Mouse (Mus musculus) midbrain, postnatal 0 days (tissue): ENCODE data around the gene Zfp189. TPM values are rescaled to one million over a fixed set of nuclear protein-coding genes. Genes with fewer than 3 reads are reported as not detected.
"Not testable (repeated sequence)": the region's sequence is repeated elsewhere in the genome, so short reads cannot be mapped to it uniquely, and the experiment has no call there.

ENCODE experiments used
- ATAC-seq: fragments of 200-750 bp; cut with Nextera tagmentation; 2 replicates; pipeline ENCODE4 v1.8.0; 2017; ENCODE audit warnings: moderate number of reproducible peaks, mild to moderate bottlenecking, moderate TSS enrichment, moderate library complexity; ENCODE audit not compliant: low FRiP score
- DNase-seq: peaks from one replicate; pipeline ENCODE4 v3.0.0-alpha.2; 2015; ENCODE audit warnings: low spot score
- H3K27ac ChIP-seq: fragments of 300-500 bp; sonication (generic); 2 replicates; pipeline ENCODE4 v1.5.1; 2014; ENCODE audit warnings: low read depth, mild to moderate bottlenecking, low read length, mixed read lengths
- H3K27me3 ChIP-seq: fragments of 300-500 bp; sonication (generic); 2 replicates; pipeline ENCODE4 v1.6.1; 2014; ENCODE audit warnings: low read length, control low read depth, mixed read lengths; ENCODE audit not compliant: insufficient read depth
- H3K36me3 ChIP-seq: fragments of 300-500 bp; sonication (generic); 2 replicates; pipeline ENCODE4 v1.6.1; 2014; ENCODE audit warnings: low read length, control low read depth, mixed read lengths; ENCODE audit not compliant: insufficient read depth
- H3K4me1 ChIP-seq: fragments of 300-500 bp; sonication (generic); 2 replicates; pipeline ENCODE4 v1.6.1; 2014; ENCODE audit warnings: mild to moderate bottlenecking, control low read depth, antibody characterized with exemption, low read length, mixed read lengths; ENCODE audit not compliant: insufficient read depth
- H3K4me2 ChIP-seq: fragments of 300-500 bp; sonication (generic); 2 replicates; pipeline ENCODE4 v1.6.1; 2014; ENCODE audit warnings: low read depth, mild to moderate bottlenecking, low read length, mixed read lengths; ENCODE audit not compliant: poor library complexity, severe bottlenecking
- H3K4me3 ChIP-seq: fragments of 300-500 bp; sonication (generic); 2 replicates; pipeline ENCODE4 v1.5.1; 2014; ENCODE audit warnings: low read depth, mild to moderate bottlenecking, low read length, moderate library complexity
- H3K9ac ChIP-seq: fragments of 300-500 bp; sonication (generic); replicated peaks from 2 replicates; pipeline ENCODE4 v1.6.1; 2014; ENCODE audit warnings: mild to moderate bottlenecking, low read length, moderate library complexity, mixed read lengths; ENCODE audit not compliant: poor library complexity, severe bottlenecking
- H3K9me3 ChIP-seq: fragments of 300-500 bp; sonication (generic); 2 replicates; pipeline ENCODE4 v1.6.1; 2016; ENCODE audit warnings: low read length, control low read depth
- CTCF ChIP-seq: IDR thresholded peaks from 2 replicates; pipeline ENCODE4 v1.5.1; 2016; ENCODE audit warnings: antibody characterized with exemption, mild to moderate bottlenecking
- WGBS: fragments of 180-500 bp; shearing (Covaris S2); extraction: QIAGEN DNeasy Blood & Tissue Kit; methylation state at CpG from one replicate; pipeline ENCODE4 v1.1.7; 2014; 5-methylcytosine and 5-hydroxymethylcytosine counted together
- polyA plus RNA-seq: library from polyadenylated mRNA; unstranded; fragments of >200 nt; fragmentation: Nextera tagmentation; extraction: Ambion mirVana; gene quantifications from 2 replicates; pipeline ENCODE4 v1.2.1, GENCODE M21; 2015
- total RNA-seq: library from RNA; depleted of rRNA; stranded (reverse); fragments of >200 nt; gene quantifications from 2 replicates; pipeline ENCODE4 v1.2.3, GENCODE M21; 2014

Gene Zfp189
- total and polyA plus RNA-seq, 2 experiments from 2014 or later = 4.2 to 6.3 TPM

- no peaks in the 10 kb centered on the region for H3K4me1 ChIP-seq
- ATAC-seq (no peak), DNase-seq (no peak)
- no peaks in the 10 kb centered on the region for H3K27me3 ChIP-seq
- H3K9me3 ChIP-seq = no peaks in the 10 kb centered on the region
- no peak overlapping the region for H3K27ac ChIP-seq
- no peak overlapping the region for H3K4me2 ChIP-seq
- TF ChIP-seq CTCF = no peak
- H3K36me3 ChIP-seq = 0 out of 2 replicates have a peak, but pooled peaks cover 4% of the 10 kb centered on the region
- no peak overlapping the region for H3K9ac ChIP-seq
- H3K4me3 ChIP-seq = no peak overlapping the region
- WGBS = 89% methylated on average over 2 of the region's 2 CpGs
These were observed 11.8 kb upstream of the Zfp189 start for GRCm38 (mm10) chr4:49509183-49509582.

DNA sequence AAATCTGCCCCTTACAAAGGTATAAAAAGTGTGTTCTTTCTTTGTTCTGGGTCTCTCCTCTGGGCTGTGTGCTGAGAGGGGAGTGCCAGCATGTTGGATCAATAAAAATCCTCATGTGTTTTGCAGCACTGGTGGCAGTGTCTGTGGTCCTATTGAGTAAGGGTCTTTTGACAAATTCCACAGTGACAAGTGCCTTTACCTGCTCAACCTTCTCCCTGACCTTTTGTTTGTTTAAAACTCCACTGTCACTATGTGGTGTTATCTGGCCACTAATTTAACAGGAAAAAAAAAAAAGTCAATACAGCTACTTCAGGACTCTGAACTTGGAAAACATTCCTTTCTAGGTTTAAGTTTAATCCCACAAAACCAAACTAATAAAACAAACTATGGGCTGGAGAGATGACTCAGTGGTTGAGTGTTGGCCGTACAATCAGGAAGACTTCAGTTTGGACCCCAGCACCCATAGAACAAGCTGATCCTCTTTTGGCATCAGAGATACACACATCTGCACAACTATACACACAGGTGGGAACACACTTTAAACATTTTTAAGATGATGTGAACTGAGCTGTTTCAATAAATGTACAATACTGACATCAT, 10.6 kb upstream of the Zfp189 start:
- not testable (repeated sequence) for H3K4me3 ChIP-seq, H3K4me2 ChIP-seq, H3K36me3 ChIP-seq, H3K9me3 ChIP-seq, H3K27me3 ChIP-seq, DNase-seq, H3K27ac ChIP-seq, H3K9ac ChIP-seq, ATAC-seq, H3K4me1 ChIP-seq
- WGBS = 95% methylated on average over 1 of the region's 1 CpGs

DNA sequence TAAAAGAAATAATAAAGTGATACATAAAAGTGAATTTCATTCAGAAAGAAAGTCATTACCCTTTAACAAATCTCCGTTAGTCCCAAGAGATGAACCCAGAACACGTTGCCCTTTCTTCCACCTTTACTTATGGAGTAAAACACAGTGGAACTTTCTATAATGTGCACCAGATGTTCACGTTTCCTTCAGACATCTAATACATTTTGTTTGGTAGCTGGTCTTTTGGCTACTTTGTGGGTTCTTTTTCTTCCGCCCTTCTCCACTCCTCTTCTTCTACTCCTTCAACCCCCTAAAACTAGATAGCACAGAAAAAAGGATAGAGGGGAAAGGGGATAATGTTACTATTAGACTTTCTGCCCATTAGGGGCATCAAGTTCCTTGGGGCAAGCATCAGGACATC, 8.3 kb upstream of the Zfp189 start:
- 0 out of 2 replicates have a peak, but pooled peaks cover 5% of the 10 kb centered on the region for H3K36me3 ChIP-seq
- no peak overlapping the region for H3K27ac ChIP-seq
- 93% methylated on average over 4 of the region's 4 CpGs for WGBS
- no peak overlapping the region for H3K4me2 ChIP-seq
- H3K4me3 ChIP-seq = no peak overlapping the region
- no peak overlapping the region for H3K9ac ChIP-seq
- H3K9me3 ChIP-seq = no peaks in the 10 kb centered on the region
- DNase-seq = no peak
- no peaks in the 10 kb centered on the region for H3K4me1 ChIP-seq
- no peaks in the 10 kb centered on the region for H3K27me3 ChIP-seq
- TF ChIP-seq CTCF = no peak
- ATAC-seq = no peak

GRCm38 (mm10) chr4:49514441-49514840, 6.5 kb upstream of the Zfp189 start:
- H3K27me3 ChIP-seq = no peaks in the 10 kb centered on the region
- no peak for DNase-seq
- ATAC-seq = no peak
- no peak overlapping the region for H3K4me2 ChIP-seq
- H3K9ac ChIP-seq = no peak overlapping the region
- 0 out of 2 replicates have a peak, but pooled peaks cover 5% of the 10 kb centered on the region for H3K36me3 ChIP-seq
- H3K4me3 ChIP-seq = no peak overlapping the region
- H3K4me1 ChIP-seq = 0 out of 2 replicates have a peak, but pooled peaks cover 2% of the 10 kb centered on the region
- WGBS = over 99% methylated on average over 6 of the region's 6 CpGs
- H3K27ac ChIP-seq = no peak overlapping the region
- no peak for TF ChIP-seq CTCF
- H3K9me3 ChIP-seq = no peaks in the 10 kb centered on the region

- H3K4me2 ChIP-seq = peak overlapping the region; percentile 57; the same call in 1 of the 2 replicates
- no peak overlapping the region for H3K9ac ChIP-seq
- DNase-seq (no peak), ATAC-seq (no peak)
- no peaks in the 10 kb centered on the region for H3K9me3 ChIP-seq
- H3K4me1 ChIP-seq = peaks cover 12% of the 10 kb centered on the region
- 0 out of 2 replicates have a peak, but pooled peaks cover 6% of the 10 kb centered on the region for H3K36me3 ChIP-seq
- 78% methylated on average over 5 of the region's 5 CpGs for WGBS
- H3K27me3 ChIP-seq = no peaks in the 10 kb centered on the region
- no peak overlapping the region for H3K27ac ChIP-seq
- peak; percentile 27 for TF ChIP-seq CTCF
- no peak overlapping the region for H3K4me3 ChIP-seq
These were observed 1.5 kb upstream of the Zfp189 start for GRCm38 (mm10) chr4:49519476-49519875.

- Histone ChIP-seq H3K4me3 (peak overlapping the region; percentile 56), H3K9me3 (no peaks in the 10 kb centered on the region), H3K27me3 (no peaks in the 10 kb centered on the region), H3K4me1 (peaks cover 12% of the 10 kb centered on the region), H3K27ac (peak overlapping the region; percentile 70), H3K36me3 (0 out of 2 replicates have a peak, but pooled peaks cover 6% of the 10 kb centered on the region), H3K4me2 (peak overlapping the region; percentile 81), H3K9ac (peak overlapping the region; percentile 79)
- under 1% methylated on average over 17 of the region's 17 CpGs for WGBS
- DNase-seq (no peak), ATAC-seq (peak; percentile 70; the same call in 1 of the 2 replicates)
- no peak; the same call in 1 of the 2 replicates for TF ChIP-seq CTCF
These were observed 370 bp downstream of the Zfp189 start for GRCm38 (mm10) chr4:49521346-49521745.
